Mouse (Mus musculus) kidney, postnatal 0 days (tissue): ENCODE results near the gene Grid2. TPM values are rescaled to one million over a fixed set of nuclear protein-coding genes. Genes with fewer than 3 reads are reported as not detected.

ENCODE experiments used
- ATAC-seq: fragments of 200-750 bp; cut with Nextera tagmentation; replicated peaks from 2 replicates; pipeline ENCODE4 v1.8.0; 2017; ENCODE audit warnings: low read depth, moderate number of reproducible peaks, moderate TSS enrichment, moderate library complexity; ENCODE audit not compliant: low FRiP score
- DNase-seq: peaks from one replicate; pipeline ENCODE4 v3.0.0-alpha.2; 2016; ENCODE audit warnings: low spot score
- H3K27ac ChIP-seq: fragments of 300-500 bp; sonication (generic); 2 replicates; pipeline ENCODE4 v1.5.1; 2014; ENCODE audit warnings: mild to moderate bottlenecking
- H3K27me3 ChIP-seq: fragments of 300-500 bp; sonication (generic); 2 replicates; pipeline ENCODE4 v1.6.1; 2014; ENCODE audit warnings: low read length, mixed read lengths; ENCODE audit not compliant: insufficient read depth
- H3K36me3 ChIP-seq: fragments of 300-500 bp; sonication (generic); 2 replicates; pipeline ENCODE4 v1.6.1; 2014; ENCODE audit warnings: low read length, mixed read lengths; ENCODE audit not compliant: insufficient read depth
- H3K4me1 ChIP-seq: fragments of 300-500 bp; sonication (generic); replicated peaks from 2 replicates; pipeline ENCODE4 v1.6.1; 2014; ENCODE audit warnings: antibody characterized with exemption, low read length, mixed read lengths; ENCODE audit not compliant: insufficient read depth
- H3K4me2 ChIP-seq: fragments of 300-500 bp; sonication (generic); 2 replicates; pipeline ENCODE4 v1.6.1; 2014; ENCODE audit warnings: mild to moderate bottlenecking, low read length, moderate library complexity, mixed read lengths
- H3K4me3 ChIP-seq: fragments of 300-500 bp; sonication (generic); replicated peaks from 2 replicates; pipeline ENCODE4 v1.5.1; 2014; ENCODE audit warnings: low read depth, low read length
- H3K9ac ChIP-seq: fragments of 300-500 bp; sonication (generic); 2 replicates; pipeline ENCODE4 v1.6.1; 2014; ENCODE audit warnings: low read depth, low read length
- H3K9me3 ChIP-seq: fragments of 300-500 bp; sonication (generic); replicated peaks from 2 replicates; pipeline ENCODE4 v1.6.1; 2016; ENCODE audit warnings: low read length, inconsistent platforms, mixed read lengths
- CTCF ChIP-seq: IDR thresholded peaks from 2 replicates; pipeline ENCODE4 v1.5.1; 2016; ENCODE audit warnings: antibody characterized with exemption, low read depth, mild to moderate bottlenecking, moderate library complexity
- WGBS: fragments of 180-500 bp; shearing (Covaris S2); extraction: QIAGEN DNeasy Blood & Tissue Kit; methylation state at CpG from one replicate; pipeline ENCODE4 v1.1.7; 2014; 5-methylcytosine and 5-hydroxymethylcytosine counted together
- polyA plus RNA-seq: library from polyadenylated mRNA; unstranded; fragments of >200 nt; fragmentation: Nextera tagmentation; extraction: Ambion mirVana; gene quantifications from 2 replicates; pipeline ENCODE4 v1.2.1, GENCODE M21; 2015

Grid2 gene
- polyA plus RNA-seq, 1 experiment from 2014 or later, result 0.21 TPM

GRCm38 (mm10) chr6:64193646-64194045, 938.0 kb downstream of the Grid2 start:
- Histone ChIP-seq H3K4me3 (no peak overlapping the region), H3K9ac (no peak overlapping the region), H3K4me2 (no peak overlapping the region), H3K27ac (no peak overlapping the region), H3K4me1 (no peaks in the 10 kb centered on the region), H3K9me3 (no peaks in the 10 kb centered on the region), H3K36me3 (no peaks in the 10 kb centered on the region), H3K27me3 (no peaks in the 10 kb centered on the region)
- WGBS, result 48% methylated on average over 1 of the region's 1 CpGs
- TF ChIP-seq CTCF, result no peak
- ATAC-seq (no peak), DNase-seq (peak; percentile 12)

GRCm38 (mm10) chr6:64202396-64203122, 946.9 kb downstream of the Grid2 start:
- no peak overlapping the region for H3K4me2 ChIP-seq
- TF ChIP-seq CTCF, result no peak
- ATAC-seq (no peak), DNase-seq (peak; percentile 8)
- no peaks in the 10 kb centered on the region for H3K9me3 ChIP-seq
- no peak overlapping the region for H3K4me3 ChIP-seq
- 35% methylated on average over 8 of the region's 8 CpGs for WGBS
- H3K4me1 ChIP-seq, result no peaks in the 10 kb centered on the region
- H3K36me3 ChIP-seq, result no peaks in the 10 kb centered on the region
- H3K27me3 ChIP-seq, result no peaks in the 10 kb centered on the region
- H3K27ac ChIP-seq, result no peak overlapping the region
- no peak overlapping the region for H3K9ac ChIP-seq

- DNase-seq (no peak), ATAC-seq (no peak)
- H3K4me1 ChIP-seq, result no peaks in the 10 kb centered on the region
- H3K9ac ChIP-seq, result no peak overlapping the region
- WGBS, result 74% methylated on average over 3 of the region's 3 CpGs
- no peak for TF ChIP-seq CTCF
- no peaks in the 10 kb centered on the region for H3K36me3 ChIP-seq
- no peak overlapping the region for H3K4me2 ChIP-seq
- H3K9me3 ChIP-seq, result no peaks in the 10 kb centered on the region
- no peak overlapping the region for H3K27ac ChIP-seq
- no peaks in the 10 kb centered on the region for H3K27me3 ChIP-seq
- H3K4me3 ChIP-seq, result no peak overlapping the region
These were observed 980.7 kb downstream of the Grid2 start for GRCm38 (mm10) chr6:64236351-64236750.

DNA sequence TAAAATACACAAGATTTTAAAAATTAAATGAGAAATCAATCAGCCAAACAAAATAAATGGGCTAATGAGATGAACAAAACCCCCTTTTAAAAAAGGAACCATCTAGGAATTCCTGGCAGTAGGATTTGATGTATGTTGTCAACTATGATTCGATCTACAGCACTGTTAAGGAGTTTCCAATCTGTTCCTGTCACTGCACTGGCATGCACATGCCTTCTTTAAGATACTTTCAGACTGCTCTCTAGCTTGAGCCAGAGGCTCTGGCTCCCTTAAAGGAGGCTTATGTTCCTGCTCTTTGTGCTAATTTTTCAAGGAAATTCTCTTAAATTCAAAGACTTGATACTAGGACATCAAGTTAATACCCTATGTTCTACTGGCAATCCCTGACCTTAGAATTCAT, 984.9 kb downstream of the Grid2 start:
- H3K9me3 ChIP-seq, result no peaks in the 10 kb centered on the region
- DNase-seq, result no peak
- no peaks in the 10 kb centered on the region for H3K36me3 ChIP-seq
- H3K9ac ChIP-seq, result no peak overlapping the region
- WGBS, result 42% methylated on average over 1 of the region's 1 CpGs
- H3K27me3 ChIP-seq, result no peaks in the 10 kb centered on the region
- H3K4me3 ChIP-seq, result no peak overlapping the region
- H3K27ac ChIP-seq, result no peak overlapping the region
- TF ChIP-seq CTCF, result no peak
- no peak for ATAC-seq
- no peaks in the 10 kb centered on the region for H3K4me1 ChIP-seq
- H3K4me2 ChIP-seq, result no peak overlapping the region

DNA sequence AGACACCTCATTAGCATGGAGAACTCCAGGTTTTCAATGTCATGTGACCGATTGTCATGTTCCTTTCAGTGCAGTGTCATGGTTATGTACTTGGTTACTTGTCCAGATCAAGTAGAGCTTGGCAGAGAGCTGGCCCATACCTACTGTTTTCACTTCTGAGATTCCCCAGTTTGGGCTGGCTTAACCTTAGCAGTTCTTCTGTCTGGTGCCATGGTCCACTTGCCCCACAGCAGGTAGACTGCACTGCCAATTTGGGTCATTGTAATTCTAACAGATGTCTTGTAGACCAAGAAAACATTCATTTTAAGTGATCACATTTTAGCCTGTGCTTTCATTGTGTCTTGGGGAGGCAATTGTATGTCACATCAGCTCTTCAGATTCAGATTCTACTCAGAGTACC, 990.3 kb downstream of the Grid2 start:
- H3K36me3 ChIP-seq, result no peaks in the 10 kb centered on the region
- DNase-seq (no peak), ATAC-seq (no peak)
- no peak for TF ChIP-seq CTCF
- H3K9me3 ChIP-seq, result no peaks in the 10 kb centered on the region
- H3K9ac ChIP-seq, result no peak overlapping the region
- no peak overlapping the region for H3K4me2 ChIP-seq
- no peak overlapping the region for H3K27ac ChIP-seq
- no peak overlapping the region for H3K4me3 ChIP-seq
- 94% methylated on average over 1 of the region's 1 CpGs for WGBS
- H3K4me1 ChIP-seq, result no peaks in the 10 kb centered on the region
- H3K27me3 ChIP-seq, result no peaks in the 10 kb centered on the region

- H3K9me3 ChIP-seq, result no peaks in the 10 kb centered on the region
- H3K4me1 ChIP-seq, result no peaks in the 10 kb centered on the region
- no peaks in the 10 kb centered on the region for H3K36me3 ChIP-seq
- no peak overlapping the region for H3K4me3 ChIP-seq
- no peak overlapping the region for H3K27ac ChIP-seq
- no peak overlapping the region for H3K4me2 ChIP-seq
- H3K9ac ChIP-seq, result no peak overlapping the region
- ATAC-seq, result no peak
- H3K27me3 ChIP-seq, result no peaks in the 10 kb centered on the region
- 61% methylated on average over 1 of the region's 1 CpGs for WGBS
- DNase-seq, result no peak
- TF ChIP-seq CTCF, result no peak
These were observed 995.4 kb downstream of the Grid2 start for GRCm38 (mm10) chr6:64251041-64251440.

DNA sequence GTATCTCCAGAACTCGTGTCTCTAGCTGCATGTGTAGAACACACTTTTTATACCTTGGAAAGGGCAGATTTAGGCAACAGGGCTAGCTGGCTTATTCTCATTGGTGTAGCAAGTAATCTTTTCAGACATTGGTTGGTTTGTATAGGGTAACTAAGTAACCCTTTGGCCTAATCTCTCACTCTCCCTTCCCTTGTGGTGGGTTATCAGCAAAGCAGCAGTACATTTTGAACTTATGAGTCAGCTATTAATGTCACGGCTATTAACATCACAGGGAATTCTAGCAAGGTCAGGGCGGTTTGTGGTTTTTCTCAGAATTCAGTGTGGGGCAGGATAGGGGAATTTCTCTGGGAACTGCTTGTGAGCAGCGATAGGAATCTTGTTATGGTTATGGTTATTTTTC, 1007.8 kb downstream of the Grid2 start:
- H3K9ac ChIP-seq, result no peak overlapping the region
- H3K36me3 ChIP-seq, result no peaks in the 10 kb centered on the region
- WGBS, result 70% methylated on average over 4 of the region's 4 CpGs
- TF ChIP-seq CTCF, result no peak
- DNase-seq (no peak), ATAC-seq (no peak)
- no peak overlapping the region for H3K4me2 ChIP-seq
- H3K27ac ChIP-seq, result no peak overlapping the region
- H3K4me3 ChIP-seq, result no peak overlapping the region
- no peaks in the 10 kb centered on the region for H3K4me1 ChIP-seq
- no peaks in the 10 kb centered on the region for H3K27me3 ChIP-seq
- no peaks in the 10 kb centered on the region for H3K9me3 ChIP-seq
